Mouse (Mus musculus): ENCODE results near the gene Vmn1r199.

DNA sequence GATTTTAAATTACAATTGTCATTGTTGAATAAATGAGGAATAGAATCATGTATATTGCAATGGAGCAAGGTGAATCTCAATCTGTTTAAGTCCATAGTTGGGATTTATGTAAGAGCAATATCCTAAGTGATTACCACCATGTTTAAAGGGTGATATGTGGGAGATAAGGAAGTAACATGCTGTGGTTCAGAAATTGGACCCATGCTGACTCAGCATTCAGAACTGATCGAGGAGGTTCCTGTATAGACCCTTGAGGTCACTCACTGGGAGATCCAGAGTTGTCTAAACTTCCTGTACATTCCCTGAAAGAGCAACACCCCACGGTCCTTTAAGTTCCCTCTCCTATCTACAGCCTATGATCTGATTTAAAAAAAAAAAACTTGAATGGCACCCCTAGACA, 46.3 kb upstream of the Vmn1r199 start:
- TF ChIP-seq CTCF (IDR thresholded peaks at IDR 0.05; ENCODE audit: extremely low read depth, insufficient read depth, low read length) = no peak
- TF ChIP-seq POLR2A (IDR thresholded peaks at IDR 0.05; ENCODE audit: extremely low read depth, insufficient read depth, low read length) = no peak
